Mouse (Mus musculus): ENCODE measurements around the gene Cmc1. TPM values are rescaled to one million over a fixed set of nuclear protein-coding genes. Genes with fewer than 3 reads are reported as not detected.

Cmc1 gene
- polyA plus RNA-seq (2015; fragmentation: Nextera tagmentation; extraction: Ambion mirVana) = 42.4 and 46.0 TPM in 2 replicates

DNA sequence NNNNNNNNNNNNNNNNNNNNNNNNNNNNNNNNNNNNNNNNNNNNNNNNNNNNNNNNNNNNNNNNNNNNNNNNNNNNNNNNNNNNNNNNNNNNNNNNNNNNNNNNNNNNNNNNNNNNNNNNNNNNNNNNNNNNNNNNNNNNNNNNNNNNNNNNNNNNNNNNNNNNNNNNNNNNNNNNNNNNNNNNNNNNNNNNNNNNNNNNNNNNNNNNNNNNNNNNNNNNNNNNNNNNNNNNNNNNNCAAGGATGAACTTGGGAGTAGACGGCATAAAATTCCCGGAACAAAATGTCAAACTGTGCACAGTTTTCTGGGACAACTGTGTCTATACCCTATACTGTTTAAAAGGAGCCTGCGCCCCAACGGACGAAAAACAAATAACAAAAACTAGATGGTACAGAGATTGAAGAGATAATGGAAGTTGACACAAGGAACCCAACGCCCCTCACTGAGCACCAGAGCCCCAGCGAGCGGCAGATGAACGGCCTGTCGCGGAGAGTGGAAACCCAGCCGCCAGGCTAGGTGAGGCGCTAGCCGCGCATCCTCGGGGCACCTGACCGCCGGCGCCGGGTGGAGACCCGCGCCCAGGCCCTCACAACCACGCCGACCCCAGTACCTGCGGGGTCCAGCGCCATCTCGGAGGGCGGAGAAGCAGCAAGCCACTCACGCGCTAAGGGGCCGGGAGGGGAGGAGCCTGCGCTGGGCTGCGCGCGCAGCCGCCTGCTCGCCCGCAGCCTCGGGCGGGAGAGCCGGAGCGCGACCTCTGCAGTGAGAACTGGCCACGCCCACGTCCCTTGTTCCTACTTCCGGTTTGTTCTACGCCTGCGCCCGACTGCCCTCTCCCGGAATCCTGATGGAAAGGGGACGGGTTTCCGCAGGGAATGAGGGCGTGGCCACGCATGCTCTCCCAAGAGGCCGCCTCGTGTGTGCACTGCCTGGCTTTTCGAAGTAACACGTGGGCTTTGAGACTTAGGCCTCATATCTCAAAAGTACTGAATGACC is at the start of gene Cmc1:
Gene Cmc1 (minus strand): TSS at position 771 of the 996 bp plus-strand sequence.
- Histone ChIP-seq H3K36me3 (no peaks in the 10 kb centered on the region), H3K9ac (peak within 1 kb of the TSS; percentile 90), H3K27ac (peak within 1 kb of the TSS; percentile 81), H3K4me2 (peak within 1 kb of the TSS; percentile 64), H3K4me1 (peaks cover 17% of the 10 kb centered on the region), H3K4me3 (peak within 1 kb of the TSS; percentile 82), H3K27me3 (no peaks in the 10 kb centered on the region), H3K9me3 (no peaks in the 10 kb centered on the region)
- 1% methylated on average over 58 of the region's 58 CpGs for WGBS
- peak; percentile 92 for ATAC-seq (ENCODE audit: insufficient number of reproducible peaks, insufficient read depth, low FRiP score, low TSS enrichment, low read depth)

- WGBS = 89% methylated on average over 1 of the region's 1 CpGs
- Histone ChIP-seq H3K27me3 (no peaks in the 10 kb centered on the region), H3K9ac (no peak overlapping the region), H3K4me3 (no peak overlapping the region), H3K9me3 (no peaks in the 10 kb centered on the region), H3K27ac (no peak overlapping the region), H3K4me1 (no peaks in the 10 kb centered on the region), H3K4me2 (no peak overlapping the region), H3K36me3 (no peaks in the 10 kb centered on the region)
- ATAC-seq (ENCODE audit: insufficient number of reproducible peaks, insufficient read depth, low FRiP score, low TSS enrichment, low read depth) = no peak
Observed at GRCm38 (mm10) chr9:118198557-118198956, 48.6 kb upstream of the Cmc1 start.

- Histone ChIP-seq H3K36me3 (no peaks in the 10 kb centered on the region), H3K9ac (no peak overlapping the region), H3K4me3 (no peak overlapping the region), H3K4me1 (no peaks in the 10 kb centered on the region), H3K4me2 (no peak overlapping the region), H3K27me3 (no peaks in the 10 kb centered on the region), H3K27ac (no peak overlapping the region), H3K9me3 (no peaks in the 10 kb centered on the region)
- ATAC-seq (ENCODE audit: insufficient number of reproducible peaks, insufficient read depth, low FRiP score, low TSS enrichment, low read depth) = no peak
- 80% methylated on average over 9 of the region's 9 CpGs for WGBS
Observed at GRCm38 (mm10) chr9:118196661-118197390, 46.8 kb upstream of the Cmc1 start.

GRCm38 (mm10) chr9:118193263-118193662 is 43.3 kb upstream of the Cmc1 start:
- no peak overlapping the region for H3K9ac ChIP-seq
- WGBS = 88% methylated on average over 1 of the region's 1 CpGs
- no peaks in the 10 kb centered on the region for H3K36me3 ChIP-seq
- no peaks in the 10 kb centered on the region for H3K4me1 ChIP-seq
- no peak overlapping the region for H3K27ac ChIP-seq
- no peaks in the 10 kb centered on the region for H3K9me3 ChIP-seq
- no peak for ATAC-seq (ENCODE audit: insufficient number of reproducible peaks, insufficient read depth, low FRiP score, low TSS enrichment, low read depth)
- no peaks in the 10 kb centered on the region for H3K27me3 ChIP-seq
- no peak overlapping the region for H3K4me2 ChIP-seq
- H3K4me3 ChIP-seq = no peak overlapping the region

GRCm38 (mm10) chr9:118191276-118191675 is 41.3 kb upstream of the Cmc1 start:
- H3K4me1 ChIP-seq = no peaks in the 10 kb centered on the region
- H3K36me3 ChIP-seq = no peaks in the 10 kb centered on the region
- 81% methylated on average over 10 of the region's 10 CpGs for WGBS
- no peak for ATAC-seq (ENCODE audit: insufficient number of reproducible peaks, insufficient read depth, low FRiP score, low TSS enrichment, low read depth)
- H3K27ac ChIP-seq = no peak overlapping the region
- no peak overlapping the region for H3K4me2 ChIP-seq
- H3K27me3 ChIP-seq = no peaks in the 10 kb centered on the region
- no peak overlapping the region for H3K9ac ChIP-seq
- no peak overlapping the region for H3K4me3 ChIP-seq
- H3K9me3 ChIP-seq = no peaks in the 10 kb centered on the region

DNA sequence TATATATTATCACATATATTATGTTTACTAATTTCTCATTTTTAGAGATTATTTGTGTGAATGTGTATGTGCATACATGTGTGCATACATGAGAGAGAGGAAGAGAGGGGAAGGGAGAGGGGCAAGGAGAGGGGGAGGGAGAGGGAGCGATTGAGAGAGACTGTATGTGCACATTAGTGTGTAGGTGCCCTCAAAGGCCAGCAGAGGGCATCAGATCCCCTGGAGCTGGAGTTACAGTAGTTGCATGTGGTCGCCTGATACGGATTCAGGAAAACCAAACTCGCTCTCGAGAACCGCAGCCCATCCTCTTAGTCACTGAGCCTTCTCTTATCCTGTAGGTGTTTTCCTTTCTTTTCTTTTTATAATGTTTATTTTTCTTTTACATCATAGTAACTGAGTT is 38.4 kb upstream of the Cmc1 start:
- no peak for ATAC-seq (ENCODE audit: insufficient number of reproducible peaks, insufficient read depth, low FRiP score, low TSS enrichment, low read depth)
- Histone ChIP-seq H3K4me1 (no peaks in the 10 kb centered on the region), H3K9ac (no peak overlapping the region), H3K36me3 (no peaks in the 10 kb centered on the region), H3K27ac (no peak overlapping the region), H3K4me3 (no peak overlapping the region), H3K27me3 (no peaks in the 10 kb centered on the region), H3K9me3 (no peaks in the 10 kb centered on the region), H3K4me2 (no peak overlapping the region)
- 88% methylated on average over 6 of the region's 6 CpGs for WGBS

DNA sequence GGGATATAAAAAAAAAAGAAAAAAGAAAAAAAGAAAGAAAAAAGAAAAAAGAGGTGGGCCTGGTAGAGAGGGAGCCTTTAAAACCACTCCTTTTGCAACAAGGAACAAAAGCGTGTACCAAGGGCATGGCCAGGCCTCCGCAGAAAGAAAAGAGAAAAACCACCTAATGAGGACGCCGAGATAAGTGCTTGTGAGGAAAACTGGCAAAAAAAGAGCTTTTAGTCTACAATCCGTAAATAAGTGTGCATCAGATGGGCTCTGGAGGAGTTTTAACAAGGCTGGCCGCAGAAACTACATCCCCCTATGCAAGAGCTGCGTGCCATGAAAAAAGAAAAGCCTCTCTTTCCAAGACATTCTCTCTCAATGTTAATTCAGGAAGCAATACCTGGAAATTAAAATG is 37.4 kb upstream of the Cmc1 start:
- Histone ChIP-seq H3K36me3 (no peaks in the 10 kb centered on the region), H3K27me3 (no peaks in the 10 kb centered on the region), H3K4me1 (no peaks in the 10 kb centered on the region), H3K9me3 (no peaks in the 10 kb centered on the region), H3K4me3 (no peak overlapping the region), H3K4me2 (no peak overlapping the region), H3K9ac (no peak overlapping the region), H3K27ac (no peak overlapping the region)
- ATAC-seq (ENCODE audit: insufficient number of reproducible peaks, insufficient read depth, low FRiP score, low TSS enrichment, low read depth) = no peak
- WGBS = 88% methylated on average over 7 of the region's 7 CpGs

- no peaks in the 10 kb centered on the region for H3K9me3 ChIP-seq
- H3K4me1 ChIP-seq = no peaks in the 10 kb centered on the region
- no peak overlapping the region for H3K4me3 ChIP-seq
- H3K9ac ChIP-seq = no peak overlapping the region
- no peak overlapping the region for H3K27ac ChIP-seq
- H3K36me3 ChIP-seq = no peaks in the 10 kb centered on the region
- no peaks in the 10 kb centered on the region for H3K27me3 ChIP-seq
- H3K4me2 ChIP-seq = no peak overlapping the region
- WGBS = 82% methylated on average over 10 of the region's 10 CpGs
- no peak for ATAC-seq (ENCODE audit: insufficient number of reproducible peaks, insufficient read depth, low FRiP score, low TSS enrichment, low read depth)
Observed at GRCm38 (mm10) chr9:118186776-118187175, 36.8 kb upstream of the Cmc1 start.

- H3K4me1 ChIP-seq = no peaks in the 10 kb centered on the region
- no peaks in the 10 kb centered on the region for H3K27me3 ChIP-seq
- no peaks in the 10 kb centered on the region for H3K9me3 ChIP-seq
- H3K9ac ChIP-seq = no peak overlapping the region
- WGBS = 84% methylated on average over 18 of the region's 18 CpGs
- no peak for ATAC-seq (ENCODE audit: insufficient number of reproducible peaks, insufficient read depth, low FRiP score, low TSS enrichment, low read depth)
- no peak overlapping the region for H3K27ac ChIP-seq
- H3K36me3 ChIP-seq = no peaks in the 10 kb centered on the region
- H3K4me3 ChIP-seq = no peak overlapping the region
- H3K4me2 ChIP-seq = no peak overlapping the region
Observed at GRCm38 (mm10) chr9:118179136-118180025, 29.4 kb upstream of the Cmc1 start.

GRCm38 (mm10) chr9:118176687-118177086 is 26.7 kb upstream of the Cmc1 start:
- Histone ChIP-seq H3K4me1 (no peaks in the 10 kb centered on the region), H3K9ac (no peak overlapping the region), H3K9me3 (no peaks in the 10 kb centered on the region), H3K27me3 (no peaks in the 10 kb centered on the region), H3K27ac (no peak overlapping the region), H3K36me3 (no peaks in the 10 kb centered on the region), H3K4me2 (no peak overlapping the region), H3K4me3 (no peak overlapping the region)
- no peak for ATAC-seq (ENCODE audit: insufficient number of reproducible peaks, insufficient read depth, low FRiP score, low TSS enrichment, low read depth)
- 89% methylated on average over 3 of the region's 3 CpGs for WGBS

DNA sequence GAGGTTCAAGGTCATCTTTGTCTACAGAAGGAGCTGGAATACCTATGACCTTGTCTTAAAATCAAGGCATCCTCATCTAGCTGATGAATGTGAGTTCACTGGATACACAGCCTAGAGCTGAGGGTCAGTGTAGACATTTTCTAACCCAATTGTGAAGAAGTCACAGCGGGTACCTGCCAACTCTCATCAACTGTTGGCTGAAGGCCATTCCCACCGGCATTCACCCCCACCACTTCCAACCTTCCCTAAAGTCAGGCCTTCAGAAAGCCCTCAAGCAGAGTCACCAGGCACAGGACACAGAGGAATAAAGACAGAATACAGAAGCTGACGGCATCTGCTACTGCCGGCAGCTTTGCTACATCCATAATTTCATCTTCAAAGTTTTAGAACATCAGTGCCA is 25.4 kb upstream of the Cmc1 start:
- Histone ChIP-seq H3K4me3 (no peak overlapping the region), H3K4me2 (no peak overlapping the region), H3K36me3 (no peaks in the 10 kb centered on the region), H3K9me3 (no peaks in the 10 kb centered on the region), H3K4me1 (no peaks in the 10 kb centered on the region), H3K27me3 (no peaks in the 10 kb centered on the region), H3K9ac (no peak overlapping the region), H3K27ac (no peak overlapping the region)
- ATAC-seq (ENCODE audit: insufficient number of reproducible peaks, insufficient read depth, low FRiP score, low TSS enrichment, low read depth) = no peak
- WGBS = 65% methylated on average over 4 of the region's 4 CpGs

Data from embryonic facial prominence, embryonic 13.5 days (tissue).